Mouse (Mus musculus) thymus, adult 18-20 months (tissue): ENCODE data around the gene Oit1.

ENCODE experiments used
- DNase-seq, 2 experiments: peaks; one replicate each; pipeline ENCODE4 v3.0.0; 2022; ENCODE audit warnings: mixed read lengths in 2 of 2

Gene Oit1

GRCm38 (mm10) chr14:8378685-8379313 is at the start of gene Oit1:
Gene Oit1, minus strand, starts transcription at chr14:8378754.
- no peak for DNase-seq

GRCm38 (mm10) chr14:8422833-8423232 is 44.3 kb upstream of the Oit1 start:
- DNase-seq, result no peak

- DNase-seq, result no peak
These were observed 42.7 kb upstream of the Oit1 start for GRCm38 (mm10) chr14:8421199-8421787.

- no peak for DNase-seq
These were observed 40.1 kb upstream of the Oit1 start for GRCm38 (mm10) chr14:8418610-8419009.

- DNase-seq, result no peak
These were observed 27.4 kb upstream of the Oit1 start for GRCm38 (mm10) chr14:8405946-8406345.

GRCm38 (mm10) chr14:8403310-8403709 is 24.8 kb upstream of the Oit1 start:
- no peak for DNase-seq

GRCm38 (mm10) chr14:8398507-8398906 is 20.0 kb upstream of the Oit1 start:
- no peak for DNase-seq

- no peak for DNase-seq
These were observed 17.2 kb upstream of the Oit1 start for GRCm38 (mm10) chr14:8395690-8396287.

GRCm38 (mm10) chr14:8392181-8392825 is 13.7 kb upstream of the Oit1 start:
- DNase-seq, result no peak

GRCm38 (mm10) chr14:8369394-8369793 is 9.2 kb downstream of the Oit1 start:
- DNase-seq, result no peak

GRCm38 (mm10) chr14:8368900-8369299 is 9.7 kb downstream of the Oit1 start:
- no peak for DNase-seq

- DNase-seq, result no peak
These were observed 10.6 kb downstream of the Oit1 start for GRCm38 (mm10) chr14:8367727-8368520.

GRCm38 (mm10) chr14:8367121-8367520 is 11.4 kb downstream of the Oit1 start:
- no peak for DNase-seq

- DNase-seq, result no peak
These were observed 12.7 kb downstream of the Oit1 start for GRCm38 (mm10) chr14:8365833-8366232.

- no peak for DNase-seq
These were observed 21.7 kb downstream of the Oit1 start for GRCm38 (mm10) chr14:8356836-8357235.

- DNase-seq, result peak; percentile 13 to 20
These were observed 22.5 kb downstream of the Oit1 start for GRCm38 (mm10) chr14:8355999-8356501.

GRCm38 (mm10) chr14:8348927-8349326 is 29.6 kb downstream of the Oit1 start:
- no peak for DNase-seq

- peak; percentile 30 to 52 for DNase-seq
These were observed 32.1 kb downstream of the Oit1 start for GRCm38 (mm10) chr14:8346255-8346997.

- DNase-seq, result no peak
These were observed 33.0 kb downstream of the Oit1 start for GRCm38 (mm10) chr14:8345566-8345965.

GRCm38 (mm10) chr14:8342509-8343106 is 35.9 kb downstream of the Oit1 start:
- DNase-seq, result no peak

- DNase-seq, result no peak
These were observed 38.3 kb downstream of the Oit1 start for GRCm38 (mm10) chr14:8340226-8340625.

GRCm38 (mm10) chr14:8335947-8336346 is 42.6 kb downstream of the Oit1 start:
- DNase-seq, result no peak
